Comparison of ENCODE assay signal across 22 mouse cellular contexts in the genomic region with DNA sequence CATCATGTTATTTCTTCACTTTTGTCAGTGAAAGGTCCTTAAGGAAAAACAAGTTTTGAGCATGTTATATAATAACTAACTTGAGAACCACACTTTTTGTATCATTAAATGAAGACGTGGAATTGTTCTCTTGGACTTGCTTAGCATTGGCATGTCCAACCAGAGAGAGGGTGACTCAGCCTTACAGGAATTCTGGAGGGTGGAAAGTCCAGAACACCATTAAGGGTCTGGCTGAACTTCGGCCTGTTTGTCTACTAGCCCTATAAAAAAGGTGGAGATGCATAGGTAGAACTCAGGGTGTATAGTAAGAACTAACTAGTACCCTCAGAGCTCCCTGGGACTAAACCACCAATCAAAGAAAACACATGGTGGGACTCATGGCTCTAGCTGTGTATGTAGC. TPM values are rescaled to one million over a fixed set of nuclear protein-coding genes. Genes with fewer than 3 reads are reported as not detected.
"Had no signal": no experiment of that assay in that cellular context is flagged by ENCODE, and none has a peak within 500 bp of the region (broad histone marks: within the 10 kb centered on the region; RNA-seq: fewer than 3 reads in every experiment).

No protein-coding gene starts in this region.

- H3K27me3 ChIP-seq: liver, embryonic 13.5 days; midbrain, embryonic 12.5 days; midbrain, embryonic 15.5 days; neural tube, embryonic 12.5 days; neural tube, embryonic 15.5 days had no signal

- H3K36me3 ChIP-seq: liver, embryonic 13.5 days; midbrain, embryonic 12.5 days; midbrain, embryonic 15.5 days; neural tube, embryonic 12.5 days; neural tube, embryonic 15.5 days had no signal

- ATAC-seq: lung, postnatal 0 days; midbrain, embryonic 15.5 days had no signal

- DNase-seq: layer of hippocampus, postnatal 36 days; liver, embryonic 13.5 days; lung, embryonic 14.5 days; right cerebral cortex, adult 18-20 months; right cerebral cortex, postnatal 14 days; right cerebral cortex, postnatal 4 days; thymus, adult 18-20 months; thymus, postnatal 36 days had no signal

- H3K4me2 ChIP-seq: liver, embryonic 13.5 days; lung, embryonic 14.5 days; midbrain, embryonic 12.5 days; midbrain, embryonic 15.5 days; neural tube, embryonic 12.5 days; neural tube, embryonic 15.5 days had no signal

- H3K9ac ChIP-seq: liver, embryonic 13.5 days; lung, embryonic 14.5 days; midbrain, embryonic 12.5 days; midbrain, embryonic 15.5 days; neural tube, embryonic 12.5 days; neural tube, embryonic 15.5 days had no signal

- H3K4me1 ChIP-seq: liver, embryonic 13.5 days; midbrain, embryonic 12.5 days; midbrain, embryonic 15.5 days; neural tube, embryonic 12.5 days; neural tube, embryonic 15.5 days had no signal

- H3K9me3 ChIP-seq: liver, embryonic 13.5 days; midbrain, embryonic 12.5 days; midbrain, embryonic 15.5 days; neural tube, embryonic 12.5 days; neural tube, embryonic 15.5 days had no signal

- H3K27ac ChIP-seq: left cerebral cortex, adult 2 months; liver, embryonic 13.5 days; macrophage; midbrain, embryonic 12.5 days; midbrain, embryonic 15.5 days; neural tube, embryonic 12.5 days; neural tube, embryonic 15.5 days had no signal

- H3K4me3 ChIP-seq: left cerebral cortex, adult 2 months; liver, embryonic 13.5 days; midbrain, embryonic 12.5 days; midbrain, embryonic 15.5 days; neural tube, embryonic 12.5 days; neural tube, embryonic 15.5 days had no signal

RNA-seq across cellular contexts. Expression of gene Gm5485, which starts 16.9 kb away (rescaled TPM):
- polyA plus RNA-seq: limb, embryonic 11.5 days; limb, embryonic 14.5 days; liver, adult 2 months; liver, embryonic 13.5 days; liver, embryonic 16.5 days; lung, embryonic 14.5 days; macrophage; midbrain, embryonic 12.5 days; midbrain, embryonic 15.5 days; neural tube, embryonic 12.5 days; neural tube, embryonic 15.5 days; spleen, adult 2 months; testis, adult 2 months; urinary bladder, adult 2 months had no signal

RNA-seq across cellular contexts. Expression of gene Morc1, which starts 35.8 kb away (rescaled TPM):
- polyA plus RNA-seq: limb, embryonic 11.5 days; liver, adult 2 months; liver, embryonic 13.5 days; liver, embryonic 16.5 days; macrophage; midbrain, embryonic 12.5 days; midbrain, embryonic 15.5 days; spleen, adult 2 months had no signal
